In the genomic region with DNA sequence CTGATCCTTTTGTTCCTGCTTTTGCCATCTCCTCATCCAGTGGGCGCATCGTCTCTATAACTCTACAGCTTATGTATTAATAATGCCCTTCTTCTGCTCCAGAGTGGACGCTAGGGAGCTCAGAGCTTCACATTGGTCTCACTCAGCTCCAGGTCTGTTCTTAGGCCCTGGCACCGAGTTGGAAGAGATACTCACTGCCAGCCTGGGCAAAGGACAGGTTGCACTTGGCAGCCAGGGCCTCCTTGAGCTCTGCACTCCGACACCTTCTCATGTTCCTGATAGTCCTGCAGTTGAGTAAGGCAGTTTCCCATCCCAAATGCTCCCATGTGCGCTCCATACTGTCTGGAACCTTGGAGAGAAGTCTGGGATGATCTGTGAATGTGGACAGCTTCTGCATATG, we compare ENCODE assay signal across 27 mouse cellular contexts.
A peak's percentile ranks its signal among the peaks of the same experiment; 100 is the strongest.
DNase-seq lines count a peak whose midpoint lies in the region; TF ChIP-seq lines count a peak whose summit lies in the region.
"Had no signal": no experiment of that assay in that cellular context is flagged by ENCODE, and none has a peak within 500 bp of the region (broad histone marks: within the 10 kb centered on the region; RNA-seq: fewer than 3 reads in every experiment).

No protein-coding gene starts in this region.

- intact Hi-C loops in gastrocnemius, adult 2 months (cut with DNase I), result no loop called here
- intact Hi-C loops in left cerebral cortex, adult 2 months (cut with DNase I), result no loop called here
- intact Hi-C loops in left cerebral cortex, postnatal 14 days (cut with DNase I), result loop anchor here (5.0 kb wide), 1 partner anchor 54 kb away; no protein-coding TSS in a partner anchor

- DNase-seq in adrenal gland, adult 8-10 months, result peak; percentile 5
- no peak for DNase-seq in adrenal gland, postnatal 4 days (ENCODE audit: low spot score in 2 of 2)
- DNase-seq in gastrocnemius, adult 2 months, result peak; percentile 25
- no peak for DNase-seq in gastrocnemius, postnatal 10 days
- no peak for DNase-seq in left cerebral cortex, adult 2 months (ENCODE audit: extremely low spot score in 1 of 2, low spot score in 2 of 2)
- DNase-seq in left cerebral cortex, postnatal 14 days (ENCODE audit: low spot score in 2 of 2), result no peak
- peak; percentile 57 to 66 for DNase-seq in cerebellum, postnatal 25 days
- DNase-seq in liver, result no peak
- DNase-seq: gastrocnemius, postnatal 25 days; heart, adult 11 months; heart, postnatal 36 days; kidney, adult 9 months; lung, embryonic 14.5 days; lung, postnatal 14 days; right cerebral cortex, postnatal 25 days had no signal

- no peak overlapping the region for H3K4me3 ChIP-seq in gastrocnemius, adult 2 months
- no peak overlapping the region for H3K4me3 ChIP-seq in left cerebral cortex, adult 2 months
- H3K4me3 ChIP-seq: erythroblast, embryonic 14.5 days; heart, embryonic 10.5 days; heart, embryonic 15.5 days; hindbrain, embryonic 12.5 days; intestine, embryonic 15.5 days; limb, embryonic 10.5 days; limb, embryonic 15.5 days; liver, embryonic 15.5 days; midbrain, embryonic 15.5 days; neural tube, embryonic 15.5 days; stomach, embryonic 15.5 days had no signal

- no peak overlapping the region for H3K27ac ChIP-seq in gastrocnemius, adult 2 months
- peak overlapping the region; percentile 29; the same call in 1 of the 2 replicates for H3K27ac ChIP-seq in left cerebral cortex, adult 2 months
- H3K27ac ChIP-seq: heart, embryonic 10.5 days; heart, embryonic 15.5 days; hindbrain, embryonic 12.5 days; hindbrain, postnatal 0 days; intestine, embryonic 15.5 days; limb, embryonic 10.5 days; limb, embryonic 15.5 days; liver, embryonic 15.5 days; midbrain, embryonic 15.5 days; neural tube, embryonic 15.5 days; stomach, embryonic 15.5 days had no signal

- TF ChIP-seq CTCF in gastrocnemius, adult 2 months (IDR thresholded peaks at IDR 0.05), result no peak
- no peak for TF ChIP-seq CTCF in left cerebral cortex, adult 2 months (IDR thresholded peaks at IDR 0.05)

Comparison
In these comparisons a context has a peak if more than half of its experiments do, and no peak if none do; other contexts are left out.
1. DNase-seq: peak in adrenal gland, adult 8-10 months (single experiment), gastrocnemius, adult 2 months (single experiment) and cerebellum, postnatal 25 days (2 of 2); none in adrenal gland, postnatal 4 days (0 of 2), gastrocnemius, postnatal 10 days (single experiment), left cerebral cortex, adult 2 months (0 of 2), left cerebral cortex, postnatal 14 days (0 of 2) and liver (single experiment).